Mouse (Mus musculus): ENCODE results near the gene Tmem53. TPM values are rescaled to one million over a fixed set of nuclear protein-coding genes. Genes with fewer than 3 reads are reported as not detected.

Tmem53 gene
- 1.4 TPM for polyA plus RNA-seq (2017; shearing (Covaris generic))

GRCm38 (mm10) chr4:117251801-117252316 lies at the start of gene Tmem53, which contains the start of gene Armh1:
Gene Tmem53, plus strand, starts transcription at chr4:117251951.
Gene Armh1, minus strand, starts transcription at chr4:117252125.

Other genes with a start within 250 kb of the Tmem53 start
- gene Eif2b3, start 232.5 kb upstream of the Tmem53 start, polyA plus RNA-seq (2017; shearing (Covaris generic)): 38.2 TPM
- gene Ptch2, start 155.9 kb upstream of the Tmem53 start, polyA plus RNA-seq (2017; shearing (Covaris generic)): 0.11 TPM
- gene Btbd19, start 126.2 kb upstream of the Tmem53 start, polyA plus RNA-seq (2017; shearing (Covaris generic)): 47.9 TPM
- gene Tctex1d4, start 125.2 kb upstream of the Tmem53 start, polyA plus RNA-seq (2017; shearing (Covaris generic)): 2.4 TPM
- 1.8 TPM for gene Plk3, start 118.0 kb upstream of the Tmem53 start, polyA plus RNA-seq (2017; shearing (Covaris generic))
- gene Rps8, start 95.7 kb upstream of the Tmem53 start, polyA plus RNA-seq (2017; shearing (Covaris generic)): 750 TPM
- 2.1 TPM for gene Kif2c, start 69.3 kb upstream of the Tmem53 start, polyA plus RNA-seq (2017; shearing (Covaris generic))
- not detected for gene Armh1, start 174 bp downstream of the Tmem53 start, polyA plus RNA-seq (2017; shearing (Covaris generic))
- gene Rnf220, start 245.1 kb downstream of the Tmem53 start, polyA plus RNA-seq (2017; shearing (Covaris generic)): 13.6 TPM